Mouse (Mus musculus) ES-Bruce4 (cell line): ENCODE results near the gene Pde11a. TPM values are rescaled to one million over a fixed set of nuclear protein-coding genes. Genes with fewer than 3 reads are reported as not detected.

Experiments
- H3K27ac ChIP-seq: 2 replicates; pipeline ENCODE4 v1.5.1; 2012; ENCODE audit warnings: low read length, inconsistent platforms; ENCODE audit not compliant: insufficient read depth
- H3K27me3 ChIP-seq: 2 replicates; pipeline ENCODE4 v1.6.1; 2012; ENCODE audit warnings: mild to moderate bottlenecking, low read length, inconsistent platforms; ENCODE audit not compliant: control insufficient read depth, poor library complexity, insufficient read depth, severe bottlenecking
- H3K36me3 ChIP-seq: 2 replicates; pipeline ENCODE4 v1.6.1; 2012; ENCODE audit warnings: inconsistent platforms, mild to moderate bottlenecking, low read length, moderate library complexity; ENCODE audit not compliant: control insufficient read depth, poor library complexity, insufficient read depth, severe bottlenecking
- H3K4me1 ChIP-seq: one replicate; pipeline ENCODE4 v1.8.1; 2011; ENCODE audit warnings: low read length; ENCODE audit not compliant: control insufficient read depth, insufficient read depth
- H3K4me3 ChIP-seq: 2 replicates; pipeline ENCODE4 v1.5.1; 2011; ENCODE audit warnings: low read depth, mild to moderate bottlenecking, low read length
- H3K9ac ChIP-seq: 2 replicates; pipeline ENCODE4 v1.6.1; 2012; ENCODE audit warnings: low read depth, mild to moderate bottlenecking, inconsistent platforms; ENCODE audit not compliant: poor library complexity, severe bottlenecking
- H3K9me3 ChIP-seq: replicated peaks from 2 replicates; pipeline ENCODE4 v1.6.1; 2012; ENCODE audit warnings: mild to moderate bottlenecking, low read length, inconsistent platforms; ENCODE audit not compliant: control insufficient read depth, poor library complexity, insufficient read depth, severe bottlenecking
- CTCF ChIP-seq: IDR thresholded peaks from one replicate; pipeline ENCODE4 v1.8.1; 2011; ENCODE audit warnings: low read depth, low read length
- EP300 ChIP-seq: IDR thresholded peaks from 2 replicates; pipeline ENCODE4 v1.6.1; 2011; ENCODE audit warnings: low read depth, low read length; ENCODE audit not compliant: insufficient read depth
- POLR2A ChIP-seq: IDR thresholded peaks from one replicate; pipeline ENCODE4 v1.8.1; 2011; ENCODE audit warnings: low read length; ENCODE audit not compliant: insufficient read depth
- polyA plus RNA-seq: library from polyadenylated mRNA; stranded (reverse); fragments of >200 nt; gene quantifications from 2 replicates; pipeline ENCODE4 v1.2.4, GENCODE M21; 2011; ENCODE audit warnings: low read depth; ENCODE audit not compliant: missing spikeins, insufficient read depth, insufficient read length

The Pde11a gene
- polyA plus RNA-seq, 1 experiment: 0.76 TPM

DNA sequence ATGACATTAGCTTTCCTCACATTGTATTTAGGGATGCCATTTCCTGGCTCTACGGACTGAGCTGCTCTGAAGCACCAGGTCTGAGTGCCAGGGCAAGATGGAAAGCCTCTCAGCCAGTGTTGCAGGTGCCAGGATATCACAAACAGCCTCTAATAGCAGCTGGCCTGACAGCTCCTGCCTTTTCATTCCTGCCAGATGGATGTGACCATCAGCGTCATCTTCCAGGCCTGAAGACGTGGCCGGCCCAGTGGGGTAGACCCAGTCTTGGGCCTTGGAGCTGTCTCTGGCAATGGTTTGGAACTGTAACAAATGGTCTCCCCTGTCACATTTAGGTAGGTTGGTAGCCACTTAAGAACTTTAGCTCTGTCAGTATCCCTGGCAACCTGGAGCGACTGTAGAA, 385.3 kb downstream of the Pde11a start:
- H3K9me3 ChIP-seq: no peaks in the 10 kb centered on the region
- TF ChIP-seq POLR2A (no peak), EP300 (no peak), CTCF (no peak)
- no peaks in the 10 kb centered on the region for H3K4me1 ChIP-seq
- H3K9ac ChIP-seq: no peak overlapping the region
- H3K4me3 ChIP-seq: no peak overlapping the region
- no peaks in the 10 kb centered on the region for H3K36me3 ChIP-seq
- no peak overlapping the region for H3K27ac ChIP-seq
- no peaks in the 10 kb centered on the region for H3K27me3 ChIP-seq

DNA sequence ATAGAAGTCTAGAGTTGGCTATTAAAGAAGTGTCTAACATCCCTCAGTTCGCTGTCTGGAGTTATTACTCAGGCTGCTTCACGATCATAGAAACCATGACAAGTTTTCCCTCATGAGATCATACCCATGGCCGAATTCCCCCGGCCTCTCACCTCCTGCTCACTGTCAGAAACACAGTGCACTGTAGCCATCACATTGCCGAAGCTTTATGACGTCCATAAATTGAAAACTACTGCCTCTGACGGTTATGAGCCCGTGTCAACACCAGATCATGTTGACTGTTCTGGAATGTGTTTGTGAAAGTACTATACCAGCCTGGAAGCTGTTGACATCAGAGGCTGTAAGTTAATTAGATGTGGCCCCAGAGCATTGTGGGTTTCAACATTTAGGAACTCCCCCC, 387.9 kb downstream of the Pde11a start:
- no peak overlapping the region for H3K27ac ChIP-seq
- TF ChIP-seq POLR2A: no peak
- TF ChIP-seq CTCF: no peak
- no peak for TF ChIP-seq EP300
- no peak overlapping the region for H3K4me3 ChIP-seq
- H3K4me1 ChIP-seq: no peaks in the 10 kb centered on the region
- no peaks in the 10 kb centered on the region for H3K36me3 ChIP-seq
- no peaks in the 10 kb centered on the region for H3K27me3 ChIP-seq
- no peak overlapping the region for H3K9ac ChIP-seq
- no peaks in the 10 kb centered on the region for H3K9me3 ChIP-seq

Other genes starting within 250 kb of the Pde11a start
- 20.9 and 30.2 TPM in 2 replicates for gene Cyct, start 21.7 kb upstream of the Pde11a start, polyA plus RNA-seq
- gene Rbm45, start 31.2 kb upstream of the Pde11a start, polyA plus RNA-seq: 35.7 and 35.9 TPM in 2 replicates
- 3.0 and 6.6 TPM in 2 replicates for gene Osbpl6, start 67.7 kb upstream of the Pde11a start, polyA plus RNA-seq